Mouse (Mus musculus) liver, adult 2 months (tissue): ENCODE results near the gene Heca. TPM values are rescaled to one million over a fixed set of nuclear protein-coding genes. Genes with fewer than 3 reads are reported as not detected.
"Not testable (repeated sequence)": the region's sequence is repeated elsewhere in the genome, so short reads cannot be mapped to it uniquely, and the experiment has no call there.

Experiments
- DNase-seq: peaks from one replicate; pipeline ENCODE4 v3.0.0-alpha.2; 2011; ENCODE audit warnings: low read depth, low spot score; ENCODE audit errors: extremely low read depth
- H3K27ac ChIP-seq: fragments of 200-500 bp; replicated peaks from 2 replicates; pipeline ENCODE4 v1.5.1; 2012; ENCODE audit warnings: low read depth, mild to moderate bottlenecking, control low read depth, inconsistent platforms, low read length; ENCODE audit not compliant: insufficient read depth
- H3K27me3 ChIP-seq: fragments of 200-500 bp; 2 replicates; pipeline ENCODE4 v1.6.1; 2012; ENCODE audit warnings: mild to moderate bottlenecking, moderate library complexity, low read length, inconsistent platforms; ENCODE audit not compliant: control insufficient read depth, insufficient read depth
- H3K36me3 ChIP-seq: fragments of 200-500 bp; 2 replicates; pipeline ENCODE4 v1.6.1; 2012; ENCODE audit warnings: low read length, inconsistent platforms; ENCODE audit not compliant: control insufficient read depth, insufficient read depth
- H3K4me1 ChIP-seq: fragments of 200-500 bp; 2 replicates; pipeline ENCODE4 v1.6.1; 2011; ENCODE audit warnings: low read length; ENCODE audit not compliant: control insufficient read depth, insufficient read depth
- H3K4me3 ChIP-seq: fragments of 200-500 bp; 2 replicates; pipeline ENCODE4 v1.5.1; 2011; ENCODE audit warnings: low read depth, mild to moderate bottlenecking, control low read depth, low read length, moderate library complexity; ENCODE audit not compliant: insufficient read depth
- H3K79me2 ChIP-seq: fragments of 200-500 bp; 2 replicates; pipeline ENCODE4 v1.6.1; 2012; ENCODE audit warnings: inconsistent platforms, mild to moderate bottlenecking, low read length, moderate library complexity; ENCODE audit not compliant: control insufficient read depth, insufficient read depth
- H3K9ac ChIP-seq: fragments of 200-500 bp; 2 replicates; pipeline ENCODE4 v1.6.1; 2012; ENCODE audit warnings: low read depth, mild to moderate bottlenecking, control low read depth, inconsistent platforms, low read length
- CTCF ChIP-seq: fragments of 200-500 bp; IDR thresholded peaks from 2 replicates; pipeline ENCODE4 v1.5.1; 2011; ENCODE audit warnings: low read depth, low read length, control low read depth
- POLR2A ChIP-seq: fragments of 200-500 bp; IDR thresholded peaks from 2 replicates; pipeline ENCODE4 v1.6.1; 2011; ENCODE audit warnings: low read length, control low read depth; ENCODE audit not compliant: insufficient read depth; ENCODE audit errors: extremely low read depth
- WGBS: fragments of 180-500 bp; shearing (Covaris S2); methylation state at CpG from one replicate; pipeline ENCODE4 v1.1.7; 2018; 5-methylcytosine and 5-hydroxymethylcytosine counted together
- polyA plus RNA-seq: library from polyadenylated mRNA; depleted of rRNA; stranded (reverse); fragments of >200 nt; gene quantifications from 2 replicates; pipeline ENCODE4 v1.2.3, GENCODE M21; 2012
- total RNA-seq: library from RNA; depleted of rRNA; stranded (reverse); fragments of >200 nt; gene quantifications from 2 replicates; pipeline ENCODE4 v1.2.3, GENCODE M21; 2014

Heca gene
- total and polyA plus RNA-seq, 2 experiments, result 15.1 to 25.2 TPM

GRCm38 (mm10) chr10:17919971-17920370 lies 27.9 kb downstream of the Heca start:
- TF ChIP-seq CTCF (no peak), POLR2A (no peak)
- H3K9ac ChIP-seq, result no peak overlapping the region
- WGBS, result 67% methylated on average over 5 of the region's 5 CpGs
- peaks cover 5% of the 10 kb centered on the region; the same call in 1 of the 2 replicates for H3K4me1 ChIP-seq
- H3K79me2 ChIP-seq, result peaks cover 8% of the 10 kb centered on the region; the same call in 1 of the 2 replicates
- no peak overlapping the region for H3K4me3 ChIP-seq
- no peak for DNase-seq
- peaks cover under 1% of the 10 kb centered on the region; the same call in 1 of the 2 replicates for H3K36me3 ChIP-seq
- no peak overlapping the region for H3K27ac ChIP-seq
- no peaks in the 10 kb centered on the region for H3K27me3 ChIP-seq

GRCm38 (mm10) chr10:17919032-17919431 lies 28.8 kb downstream of the Heca start:
- Histone ChIP-seq H3K4me1 (peaks cover 5% of the 10 kb centered on the region; the same call in 1 of the 2 replicates), H3K79me2 (peaks cover 8% of the 10 kb centered on the region; the same call in 1 of the 2 replicates), H3K4me3 (no peak overlapping the region), H3K36me3 (peaks cover 2% of the 10 kb centered on the region; the same call in 1 of the 2 replicates), H3K9ac (no peak overlapping the region), H3K27me3 (no peaks in the 10 kb centered on the region), H3K27ac (no peak overlapping the region)
- DNase-seq, result peak; percentile 68
- 15% methylated on average over 2 of the region's 2 CpGs for WGBS
- TF ChIP-seq CTCF (no peak), POLR2A (no peak)

DNA sequence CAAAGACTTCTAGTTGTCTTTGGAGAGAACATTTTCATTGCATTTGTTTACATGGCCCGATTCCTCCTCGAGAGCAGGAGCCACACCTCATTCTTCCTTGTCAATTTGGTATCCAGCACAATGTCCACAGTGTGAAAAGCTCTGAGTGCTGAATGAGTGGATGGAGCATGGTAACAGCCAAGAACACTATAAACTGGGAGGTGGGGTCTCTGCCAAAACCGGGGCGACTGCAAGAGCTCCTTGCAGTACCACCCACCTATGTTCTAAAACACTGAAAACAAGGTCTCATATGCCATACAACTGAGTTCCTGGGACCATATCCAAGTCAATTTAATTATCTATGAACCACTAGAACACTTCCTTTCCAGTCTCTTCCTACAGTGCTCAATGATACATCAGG lies 39.1 kb downstream of the Heca start:
- TF ChIP-seq POLR2A (no peak), CTCF (no peak)
- Histone ChIP-seq H3K79me2 (no peaks in the 10 kb centered on the region), H3K36me3 (peaks cover 13% of the 10 kb centered on the region), H3K27ac (no peak overlapping the region), H3K27me3 (no peaks in the 10 kb centered on the region), H3K4me3 (no peak overlapping the region), H3K9ac (no peak overlapping the region), H3K4me1 (no peaks in the 10 kb centered on the region)
- DNase-seq, result no peak
- WGBS, result 80% methylated on average over 4 of the region's 4 CpGs

DNA sequence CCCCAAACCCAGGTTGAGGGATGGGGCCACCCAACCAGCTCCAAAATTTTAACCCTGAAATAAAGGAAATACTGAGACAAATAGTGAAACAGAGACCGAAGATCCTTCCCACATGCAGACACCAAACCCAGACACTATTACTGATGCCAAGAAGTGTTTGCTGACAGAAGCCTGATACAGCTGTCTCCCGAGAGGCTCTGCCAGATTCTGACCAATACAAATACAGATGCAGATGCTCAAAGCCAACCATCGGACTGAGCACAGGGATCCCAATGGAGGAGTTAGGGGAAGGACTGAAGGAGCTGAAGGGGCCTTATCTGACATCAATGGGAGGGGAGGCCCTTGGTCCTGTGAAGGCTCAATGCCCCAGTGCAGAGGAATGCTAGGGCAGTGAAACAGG lies 41.5 kb downstream of the Heca start:
- not testable (repeated sequence) for H3K4me3 ChIP-seq, H3K27me3 ChIP-seq, H3K79me2 ChIP-seq, H3K4me1 ChIP-seq, H3K9ac ChIP-seq, DNase-seq, H3K27ac ChIP-seq
- peaks cover 25% of the 10 kb centered on the region for H3K36me3 ChIP-seq
- 88% methylated on average over 3 of the region's 3 CpGs for WGBS

DNA sequence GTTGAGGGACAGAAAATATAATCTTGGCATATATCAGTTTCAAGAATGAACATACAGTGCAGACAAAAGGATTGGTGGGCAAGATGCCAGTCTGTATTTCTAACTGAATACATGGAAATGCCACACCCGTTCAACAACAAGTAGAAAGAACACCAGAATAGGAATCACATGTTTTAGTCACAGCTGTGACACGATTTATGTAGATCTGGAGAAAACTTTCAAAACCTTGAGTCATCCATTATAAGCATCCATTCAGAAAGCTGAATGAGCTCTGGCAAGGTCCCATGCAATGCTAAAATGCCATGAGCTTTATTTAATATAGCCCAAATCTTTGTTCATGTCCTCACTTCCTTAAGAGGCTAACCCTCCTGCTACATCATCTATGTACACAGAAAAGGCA lies 44.4 kb downstream of the Heca start:
- WGBS, result 85% methylated on average over 2 of the region's 2 CpGs
- no peak for DNase-seq
- Histone ChIP-seq H3K4me3 (no peak overlapping the region), H3K36me3 (peaks cover 36% of the 10 kb centered on the region), H3K27me3 (no peaks in the 10 kb centered on the region), H3K9ac (no peak overlapping the region), H3K4me1 (no peaks in the 10 kb centered on the region), H3K79me2 (no peaks in the 10 kb centered on the region), H3K27ac (no peak overlapping the region)
- TF ChIP-seq POLR2A (no peak), CTCF (no peak)

- Histone ChIP-seq H3K27ac (no peak overlapping the region), H3K4me3 (no peak overlapping the region), H3K4me1 (peaks cover 5% of the 10 kb centered on the region), H3K36me3 (no peaks in the 10 kb centered on the region), H3K27me3 (no peaks in the 10 kb centered on the region), H3K9ac (no peak overlapping the region), H3K79me2 (no peaks in the 10 kb centered on the region)
- TF ChIP-seq CTCF, result no peak
- WGBS, result 88% methylated on average over 2 of the region's 2 CpGs
- DNase-seq, result no peak
Observed at GRCm38 (mm10) chr10:17880724-17881123, 67.1 kb downstream of the Heca start.
